ENCODE assay signal across 27 mouse cellular contexts in the genomic region with DNA sequence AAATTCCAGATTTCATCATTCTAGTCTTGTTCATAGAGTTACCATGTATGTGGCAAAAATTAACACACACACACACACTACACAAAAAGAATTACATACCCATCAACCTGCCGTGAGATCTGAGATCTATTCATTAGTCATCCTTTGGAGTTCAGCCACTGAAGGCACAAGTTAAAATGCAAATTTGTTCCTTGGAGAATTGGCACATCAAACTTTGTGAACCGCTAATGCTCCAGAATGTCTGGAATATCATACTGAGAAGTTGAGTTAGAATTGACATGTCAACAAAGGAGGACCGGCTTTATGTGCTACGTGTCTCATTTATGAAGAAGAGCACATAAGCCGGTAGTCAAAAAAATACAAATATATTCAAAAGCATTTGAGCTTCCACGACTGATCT.
DNase-seq lines count a peak whose midpoint lies in the region; ATAC-seq and TF ChIP-seq lines count a peak whose summit lies in the region.
"Had no signal": no experiment of that assay in that cellular context is flagged by ENCODE, and none has a peak within 500 bp of the region (broad histone marks: within the 10 kb centered on the region; RNA-seq: fewer than 3 reads in every experiment).

No protein-coding gene starts in this region.

- 69% methylated on average over 6 of the region's 6 CpGs for WGBS in forebrain, embryonic 14.5 days
- WGBS in forebrain, postnatal 0 days = 43% methylated on average over 6 of the region's 6 CpGs
- WGBS in hindbrain, postnatal 0 days = 35% methylated on average over 6 of the region's 6 CpGs
- 60% methylated on average over 6 of the region's 6 CpGs for WGBS in hindbrain, embryonic 13.5 days

- no peaks in the 10 kb centered on the region for H3K36me3 ChIP-seq in forebrain, embryonic 14.5 days (ENCODE audit: control insufficient read depth, insufficient read depth, low read length)
- no peaks in the 10 kb centered on the region for H3K36me3 ChIP-seq in forebrain, postnatal 0 days (ENCODE audit: insufficient read depth)
- H3K36me3 ChIP-seq in hindbrain, postnatal 0 days (ENCODE audit: insufficient read depth, low read length) = no peaks in the 10 kb centered on the region
- H3K36me3 ChIP-seq in hindbrain, embryonic 13.5 days = no peaks in the 10 kb centered on the region
- H3K36me3 ChIP-seq: embryonic facial prominence, embryonic 13.5 days; embryonic facial prominence, embryonic 15.5 days; forebrain, embryonic 10.5 days; forebrain, embryonic 12.5 days; forebrain, embryonic 15.5 days; G1E had no signal

- peak; percentile 30 for DNase-seq in forebrain, embryonic 14.5 days (ENCODE audit: low spot score)
- DNase-seq in forebrain, postnatal 0 days = no peak
- DNase-seq in hindbrain, postnatal 0 days (ENCODE audit: low spot score) = peak; percentile 60
- peak; percentile 50 for DNase-seq in brain, adult 2 months (ENCODE audit: low read depth, low spot score)
- DNase-seq in cerebellum, postnatal 14 days = no peak
- DNase-seq: adrenal gland, adult 8-10 months; adrenal gland, postnatal 14 days; adrenal gland, postnatal 36 days; B cell, adult 2 months; cerebellum, adult 11-12 months; cerebellum, adult 2 months; cerebellum, adult 9-10 months; cerebellum, postnatal 10 days; cerebellum, postnatal 36 days; embryo, embryonic 11 days had no signal

- ATAC-seq in forebrain, embryonic 14.5 days = no peak
- no peak for ATAC-seq in forebrain, postnatal 0 days
- peak; percentile 55 for ATAC-seq in hindbrain, postnatal 0 days
- no peak for ATAC-seq in hindbrain, embryonic 13.5 days (ENCODE audit: low FRiP score)
- ATAC-seq: activated CD4-positive, CD25-positive, alpha-beta regulatory T cell, adult 4 months; CD4-positive, CD25-positive, alpha-beta regulatory T cell, adult 4 months; forebrain, embryonic 15.5 days; Patski had no signal

- no peak overlapping the region for H3K27ac ChIP-seq in forebrain, embryonic 14.5 days (ENCODE audit: low read depth, low read length)
- H3K27ac ChIP-seq in forebrain, postnatal 0 days (ENCODE audit: low read depth, low read length) = no peak overlapping the region
- H3K27ac ChIP-seq in hindbrain, postnatal 0 days = no peak overlapping the region
- H3K27ac ChIP-seq in hindbrain, embryonic 13.5 days = no peak overlapping the region
- H3K27ac ChIP-seq: embryonic facial prominence, embryonic 13.5 days; embryonic facial prominence, embryonic 15.5 days; forebrain, embryonic 10.5 days; forebrain, embryonic 12.5 days; forebrain, embryonic 15.5 days had no signal

- no peak overlapping the region for H3K4me3 ChIP-seq in forebrain, embryonic 14.5 days (ENCODE audit: low read depth, low read length)
- no peak overlapping the region for H3K4me3 ChIP-seq in forebrain, postnatal 0 days (ENCODE audit: low read depth, low read length)
- no peak overlapping the region for H3K4me3 ChIP-seq in hindbrain, postnatal 0 days (ENCODE audit: low read length)
- H3K4me3 ChIP-seq in hindbrain, embryonic 13.5 days = no peak overlapping the region
- H3K4me3 ChIP-seq: embryonic facial prominence, embryonic 13.5 days; embryonic facial prominence, embryonic 15.5 days; erythroblast, embryonic 14.5 days; forebrain, embryonic 10.5 days; forebrain, embryonic 12.5 days; forebrain, embryonic 15.5 days had no signal

- no peak for TF ChIP-seq CTCF in forebrain, postnatal 0 days (IDR thresholded peaks at IDR 0.05; ENCODE audit: low read depth)
- TF ChIP-seq CTCF in hindbrain, postnatal 0 days (IDR thresholded peaks at IDR 0.05; ENCODE audit: low read depth) = no peak

- H3K9ac ChIP-seq in forebrain, embryonic 14.5 days (ENCODE audit: low read length) = no peak overlapping the region
- no peak overlapping the region for H3K9ac ChIP-seq in forebrain, postnatal 0 days
- H3K9ac ChIP-seq in hindbrain, postnatal 0 days (replicated peaks; ENCODE audit: low read length) = no peak overlapping the region
- H3K9ac ChIP-seq in hindbrain, embryonic 13.5 days = no peak overlapping the region
- H3K9ac ChIP-seq: embryonic facial prominence, embryonic 13.5 days; embryonic facial prominence, embryonic 15.5 days; forebrain, embryonic 12.5 days; forebrain, embryonic 15.5 days had no signal

- no peak overlapping the region for H3K4me2 ChIP-seq in forebrain, embryonic 14.5 days (ENCODE audit: low read length)
- H3K4me2 ChIP-seq in forebrain, postnatal 0 days (ENCODE audit: low read depth) = no peak overlapping the region
- no peak overlapping the region for H3K4me2 ChIP-seq in hindbrain, postnatal 0 days (ENCODE audit: low read depth, low read length)
- H3K4me2 ChIP-seq in hindbrain, embryonic 13.5 days = no peak overlapping the region
- H3K4me2 ChIP-seq: embryonic facial prominence, embryonic 13.5 days; embryonic facial prominence, embryonic 15.5 days; forebrain, embryonic 12.5 days; forebrain, embryonic 15.5 days had no signal

- H3K9me3 ChIP-seq in forebrain, embryonic 14.5 days (replicated peaks; ENCODE audit: control insufficient read depth, low read length) = no peaks in the 10 kb centered on the region
- H3K9me3 ChIP-seq in forebrain, postnatal 0 days (ENCODE audit: low read length) = no peaks in the 10 kb centered on the region
- no peaks in the 10 kb centered on the region for H3K9me3 ChIP-seq in hindbrain, postnatal 0 days (ENCODE audit: low read length)
- H3K9me3 ChIP-seq in hindbrain, embryonic 13.5 days = no peaks in the 10 kb centered on the region
- H3K9me3 ChIP-seq: embryonic facial prominence, embryonic 13.5 days; embryonic facial prominence, embryonic 15.5 days; forebrain, embryonic 10.5 days; forebrain, embryonic 12.5 days; forebrain, embryonic 15.5 days; G1E had no signal

- no peaks in the 10 kb centered on the region for H3K27me3 ChIP-seq in forebrain, embryonic 14.5 days (replicated peaks; ENCODE audit: control insufficient read depth, insufficient read depth, low read length)
- H3K27me3 ChIP-seq in forebrain, postnatal 0 days (ENCODE audit: insufficient read depth, low read length) = no peaks in the 10 kb centered on the region
- no peaks in the 10 kb centered on the region for H3K27me3 ChIP-seq in hindbrain, postnatal 0 days (ENCODE audit: insufficient read depth, low read length)
- H3K27me3 ChIP-seq in hindbrain, embryonic 13.5 days = no peaks in the 10 kb centered on the region
- H3K27me3 ChIP-seq: CH12.LX; forebrain, embryonic 12.5 days; forebrain, embryonic 15.5 days; Patski had no signal

- H3K4me1 ChIP-seq in forebrain, embryonic 14.5 days (ENCODE audit: control insufficient read depth, insufficient read depth, low read length) = no peaks in the 10 kb centered on the region
- H3K4me1 ChIP-seq in forebrain, postnatal 0 days (ENCODE audit: insufficient read depth) = no peaks in the 10 kb centered on the region; the same call in 1 of the 2 replicates
- peaks cover 5% of the 10 kb centered on the region for H3K4me1 ChIP-seq in hindbrain, postnatal 0 days (ENCODE audit: insufficient read depth, low read length)
- H3K4me1 ChIP-seq in hindbrain, embryonic 13.5 days (replicated peaks) = peaks cover 24% of the 10 kb centered on the region
- H3K4me1 ChIP-seq: embryonic facial prominence, embryonic 15.5 days had no signal

Comparison
In these comparisons a context has a peak if more than half of its experiments do, and no peak if none do; other contexts are left out.
1. DNase-seq: peak in forebrain, embryonic 14.5 days (single experiment), hindbrain, postnatal 0 days (single experiment) and brain, adult 2 months (single experiment); none in forebrain, postnatal 0 days (single experiment) and cerebellum, postnatal 14 days (0 of 2).